Mouse (Mus musculus) bone marrow macrophage, adult 2 months (primary cell): ENCODE measurements around the gene Adgrl2. TPM values are rescaled to one million over a fixed set of nuclear protein-coding genes. Genes with fewer than 3 reads are reported as not detected.

ENCODE experiments used
- H3K27ac ChIP-seq: 2 replicates; pipeline ENCODE4 v1.5.1; 2012; ENCODE audit warnings: low read depth, low read length; ENCODE audit not compliant: insufficient read depth
- H3K4me1 ChIP-seq: 2 replicates; pipeline ENCODE4 v1.6.1; 2012; ENCODE audit warnings: low read length; ENCODE audit not compliant: control insufficient read depth, insufficient read depth
- H3K4me3 ChIP-seq: 2 replicates; pipeline ENCODE4 v1.5.1; 2012; ENCODE audit warnings: mild to moderate bottlenecking, low read length, moderate library complexity; ENCODE audit not compliant: insufficient read depth
- CTCF ChIP-seq: IDR thresholded peaks from 2 replicates; pipeline ENCODE4 v1.5.1; 2012; ENCODE audit warnings: low read depth, mild to moderate bottlenecking, low read length, moderate library complexity
- POLR2A ChIP-seq: IDR thresholded peaks from 2 replicates; pipeline ENCODE4 v1.6.1; 2012; ENCODE audit warnings: mild to moderate bottlenecking, low read depth, low read length, borderline replicate concordance
- polyA plus RNA-seq: library from polyadenylated mRNA; stranded (reverse); fragments of >200 nt; gene quantifications from 2 replicates; pipeline ENCODE4 v1.2.4, GENCODE M21; 2012; ENCODE audit not compliant: missing spikeins, insufficient read depth, insufficient read length

Adgrl2 gene
- polyA plus RNA-seq, 1 experiment = 42.2 TPM

GRCm38 (mm10) chr3:148958714-148959113 is 31.6 kb downstream of the Adgrl2 start:
- TF ChIP-seq POLR2A = no peak
- TF ChIP-seq CTCF = no peak
- Histone ChIP-seq H3K27ac (peak overlapping the region; percentile 95), H3K4me3 (peak overlapping the region; percentile 69), H3K4me1 (peaks cover 25% of the 10 kb centered on the region)

- peaks cover 25% of the 10 kb centered on the region for H3K4me1 ChIP-seq
- no peak overlapping the region for H3K27ac ChIP-seq
- TF ChIP-seq POLR2A = no peak
- TF ChIP-seq CTCF = no peak
- H3K4me3 ChIP-seq = no peak overlapping the region
Measured at GRCm38 (mm10) chr3:148958185-148958584, 32.2 kb downstream of the Adgrl2 start.

GRCm38 (mm10) chr3:148956887-148957286 is 33.5 kb downstream of the Adgrl2 start:
- no peak for TF ChIP-seq POLR2A
- TF ChIP-seq CTCF = no peak
- peaks cover 25% of the 10 kb centered on the region for H3K4me1 ChIP-seq
- no peak overlapping the region for H3K4me3 ChIP-seq
- H3K27ac ChIP-seq = no peak overlapping the region

- no peak for TF ChIP-seq POLR2A
- TF ChIP-seq CTCF = no peak
- Histone ChIP-seq H3K4me1 (peaks cover 6% of the 10 kb centered on the region), H3K4me3 (no peak overlapping the region), H3K27ac (no peak overlapping the region)
Measured at GRCm38 (mm10) chr3:148949796-148950195, 40.6 kb downstream of the Adgrl2 start.

GRCm38 (mm10) chr3:148947805-148948405 is 42.5 kb downstream of the Adgrl2 start:
- H3K4me1 ChIP-seq = peaks cover 6% of the 10 kb centered on the region
- H3K4me3 ChIP-seq = no peak overlapping the region
- TF ChIP-seq POLR2A (no peak), CTCF (no peak)
- H3K27ac ChIP-seq = no peak overlapping the region

- H3K27ac ChIP-seq = no peak overlapping the region
- no peak for TF ChIP-seq CTCF
- no peak for TF ChIP-seq POLR2A
- H3K4me1 ChIP-seq = peaks cover 6% of the 10 kb centered on the region
- no peak overlapping the region for H3K4me3 ChIP-seq
Measured at GRCm38 (mm10) chr3:148947266-148947665, 43.1 kb downstream of the Adgrl2 start.

GRCm38 (mm10) chr3:148945534-148945933 is 44.8 kb downstream of the Adgrl2 start:
- Histone ChIP-seq H3K27ac (no peak overlapping the region), H3K4me1 (peaks cover 12% of the 10 kb centered on the region), H3K4me3 (no peak overlapping the region)
- no peak for TF ChIP-seq POLR2A
- TF ChIP-seq CTCF = no peak

- no peak for TF ChIP-seq POLR2A
- no peak for TF ChIP-seq CTCF
- Histone ChIP-seq H3K4me1 (peaks cover 14% of the 10 kb centered on the region), H3K4me3 (no peak overlapping the region), H3K27ac (no peak overlapping the region)
Measured at GRCm38 (mm10) chr3:148939457-148939856, 50.9 kb downstream of the Adgrl2 start.

GRCm38 (mm10) chr3:148935056-148935455 is 55.3 kb downstream of the Adgrl2 start:
- TF ChIP-seq POLR2A = no peak
- TF ChIP-seq CTCF = no peak
- Histone ChIP-seq H3K4me3 (no peak overlapping the region), H3K27ac (no peak overlapping the region), H3K4me1 (peaks cover 20% of the 10 kb centered on the region)

GRCm38 (mm10) chr3:148934279-148934678 is 56.1 kb downstream of the Adgrl2 start:
- no peak for TF ChIP-seq POLR2A
- peak overlapping the region; percentile 38 for H3K27ac ChIP-seq
- no peak overlapping the region for H3K4me3 ChIP-seq
- H3K4me1 ChIP-seq = peaks cover 20% of the 10 kb centered on the region
